Mouse (Mus musculus): ENCODE measurements around the gene Vegfa.

Gene Vegfa

DNA sequence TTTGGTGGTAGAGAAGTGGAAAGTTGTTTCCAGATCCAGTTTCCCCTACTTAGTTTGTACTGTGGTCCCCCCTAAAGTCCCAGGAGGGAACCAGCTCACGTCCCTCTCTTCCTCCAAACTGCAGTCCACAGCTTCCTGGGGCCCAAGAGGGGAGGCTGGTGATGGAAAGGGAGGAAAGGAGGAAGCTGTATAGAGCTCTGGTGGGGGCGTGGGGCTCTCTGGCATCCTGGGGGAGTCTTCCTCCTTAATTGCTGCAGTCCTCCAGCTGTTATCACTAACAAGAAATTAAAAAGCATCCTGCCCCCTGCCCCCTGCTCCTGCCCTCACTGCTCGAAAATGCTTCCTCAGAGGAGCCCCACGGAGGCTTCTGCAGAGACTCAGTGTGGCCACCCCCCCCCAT lies 17.4 kb upstream of the Vegfa start:
- no peak for DNase-seq

DNA sequence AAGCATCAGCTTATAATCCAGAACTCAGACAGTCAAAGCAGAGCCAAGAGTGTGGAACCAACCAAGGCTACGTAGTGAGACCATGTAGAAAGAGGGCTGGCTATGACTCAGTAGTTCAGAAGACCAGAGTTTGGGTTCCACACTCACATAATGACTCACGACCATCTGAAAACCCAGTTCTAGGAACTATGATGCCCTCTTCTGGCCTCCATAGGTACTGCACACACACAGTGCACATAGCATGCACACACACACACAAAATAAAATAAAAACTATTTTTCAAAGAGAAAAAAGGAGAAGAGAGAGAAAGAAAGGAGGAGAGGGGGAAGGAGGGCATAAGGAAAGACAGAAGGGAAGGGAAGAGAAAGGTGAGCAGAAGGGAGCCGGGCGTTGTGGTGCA lies 16.0 kb upstream of the Vegfa start:
- no peak for DNase-seq

DNA sequence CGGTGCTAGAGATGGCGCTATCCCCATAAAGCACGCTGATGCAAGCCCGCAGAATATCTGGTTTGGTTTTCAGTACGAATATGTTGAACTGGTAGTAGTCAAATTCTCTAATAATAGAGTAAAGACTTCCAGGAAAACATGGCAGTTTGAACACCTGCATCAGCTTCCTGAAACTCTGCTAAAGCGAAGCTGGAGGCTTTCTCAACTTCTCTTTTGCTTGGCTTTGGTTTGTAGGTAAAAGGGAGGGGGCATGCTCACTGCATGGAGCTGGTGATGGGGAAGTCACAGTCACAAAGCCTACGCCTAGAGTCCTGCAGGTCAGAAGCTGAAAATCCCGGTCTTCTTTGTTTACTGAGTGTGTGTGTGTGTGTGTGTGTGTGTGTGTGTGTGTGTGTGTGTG lies 13.6 kb upstream of the Vegfa start:
- DNase-seq = no peak

DNA sequence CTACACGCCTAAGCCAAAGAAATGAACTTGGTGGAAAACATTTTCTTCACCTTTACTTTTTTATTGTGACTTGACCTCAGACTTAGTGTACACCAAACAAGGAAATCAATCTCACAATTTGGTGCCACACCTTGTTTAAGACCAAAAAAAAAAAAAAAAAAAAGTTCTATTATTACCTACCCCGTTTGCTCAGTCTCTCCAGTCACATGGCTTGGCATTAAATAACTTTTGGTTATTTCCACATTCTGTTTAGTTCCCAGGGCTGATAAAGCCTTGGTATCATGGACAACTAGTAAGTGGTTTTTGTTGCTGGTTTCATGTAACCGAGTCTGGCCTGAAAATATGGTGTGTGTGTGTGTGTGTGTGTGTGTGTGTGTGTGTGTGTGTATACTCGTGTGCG lies 12.8 kb upstream of the Vegfa start:
- no peak for DNase-seq

DNA sequence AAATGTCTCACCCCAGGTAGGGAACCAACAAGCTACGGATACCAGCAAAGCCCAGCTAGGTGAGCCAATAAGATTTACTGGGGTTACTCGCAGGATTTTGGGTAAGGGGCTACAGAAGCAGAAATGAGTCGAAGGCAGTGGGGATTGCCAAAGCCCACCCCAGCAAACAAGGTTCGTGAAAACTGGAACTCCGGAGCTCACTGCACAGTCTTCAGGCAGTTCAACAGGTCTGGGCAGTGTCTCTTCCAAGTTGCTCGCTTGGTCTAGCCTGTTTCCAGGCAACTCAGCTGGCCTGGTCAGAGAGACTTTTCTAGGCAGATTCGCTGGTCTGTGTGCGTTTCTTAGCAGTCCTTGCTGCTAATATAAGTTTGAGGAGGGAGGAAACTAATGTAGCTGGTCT lies 10.0 kb upstream of the Vegfa start:
- DNase-seq = peak; percentile 41

DNA sequence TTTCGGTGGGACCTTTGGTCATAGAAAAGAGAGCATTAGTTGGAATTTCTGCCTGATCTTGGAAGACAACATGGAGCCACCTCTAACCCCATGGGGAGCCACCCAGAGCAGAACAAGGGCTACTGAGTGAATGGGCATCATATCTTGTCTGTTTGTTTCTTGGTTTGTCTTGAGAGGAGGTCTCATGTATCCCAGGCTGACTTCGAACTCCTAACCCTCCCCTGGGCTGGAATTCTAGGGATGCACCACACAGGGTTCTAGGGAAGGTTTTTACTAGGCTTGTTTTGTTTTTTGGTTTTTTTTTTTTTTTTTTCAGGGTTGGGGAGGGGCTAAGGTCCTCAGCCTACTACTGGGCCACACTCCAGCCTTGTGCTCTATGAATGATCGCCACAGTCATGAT lies 9.5 kb upstream of the Vegfa start:
- no peak for DNase-seq

DNA sequence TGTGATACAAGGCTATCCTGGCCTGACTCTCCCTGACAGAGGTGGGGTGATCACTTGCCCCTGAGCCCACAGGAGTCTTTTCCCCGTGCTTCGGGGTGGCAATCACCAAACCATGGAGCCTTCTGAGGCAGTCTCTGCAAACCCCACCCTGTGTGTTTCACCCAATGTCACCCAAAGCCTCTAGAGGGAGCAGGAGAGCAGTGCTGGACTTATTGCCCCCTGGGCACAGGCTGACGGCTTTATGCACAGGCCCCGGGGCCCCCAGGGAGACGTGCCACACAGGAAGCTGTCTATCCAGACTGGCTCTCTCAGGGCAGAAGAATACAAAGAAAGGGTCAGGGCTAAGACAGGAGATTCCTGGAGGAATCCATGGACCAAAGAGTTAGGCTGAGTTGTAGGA lies 9.1 kb upstream of the Vegfa start:
- DNase-seq = peak; percentile 82

DNA sequence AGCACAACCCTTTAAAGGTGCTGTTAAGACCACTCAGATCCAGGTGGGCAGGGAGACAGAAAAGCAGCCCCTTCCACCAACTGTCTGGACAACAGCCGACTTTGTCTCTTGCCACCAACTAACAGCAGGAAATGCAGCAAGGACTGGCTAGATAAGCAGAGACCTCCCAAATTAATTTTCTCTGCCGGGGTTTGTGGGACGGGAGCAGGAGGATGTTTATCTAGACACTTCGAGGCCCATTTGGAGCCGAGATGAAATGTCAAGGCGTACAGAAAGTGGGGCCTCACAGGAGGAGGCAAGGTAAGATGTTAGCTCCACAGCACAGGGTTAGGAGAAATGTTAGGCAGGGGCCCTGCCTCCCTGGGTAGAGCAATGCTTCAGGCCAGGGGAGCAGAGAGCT lies 8.4 kb upstream of the Vegfa start:
- no peak for DNase-seq

DNA sequence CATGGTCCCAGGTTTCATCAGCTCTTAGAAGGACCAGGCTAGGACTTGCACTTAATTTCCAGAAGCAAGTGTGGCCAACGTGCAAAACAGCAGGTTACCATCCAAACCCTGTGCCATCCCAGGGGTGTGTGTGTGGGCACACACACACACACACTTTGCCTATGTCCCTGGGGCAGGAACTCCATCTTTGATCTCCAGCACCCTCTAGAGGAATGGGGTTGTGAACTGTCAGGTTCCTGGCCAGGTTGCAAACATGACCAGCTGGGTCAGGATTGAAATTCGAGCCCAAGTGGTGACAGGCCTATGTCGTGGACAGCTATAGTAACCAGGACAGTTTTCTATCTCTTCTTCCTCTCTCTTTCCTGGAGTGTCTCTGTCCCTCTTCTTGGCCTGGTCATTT lies 6.7 kb upstream of the Vegfa start:
- no peak for DNase-seq

DNA sequence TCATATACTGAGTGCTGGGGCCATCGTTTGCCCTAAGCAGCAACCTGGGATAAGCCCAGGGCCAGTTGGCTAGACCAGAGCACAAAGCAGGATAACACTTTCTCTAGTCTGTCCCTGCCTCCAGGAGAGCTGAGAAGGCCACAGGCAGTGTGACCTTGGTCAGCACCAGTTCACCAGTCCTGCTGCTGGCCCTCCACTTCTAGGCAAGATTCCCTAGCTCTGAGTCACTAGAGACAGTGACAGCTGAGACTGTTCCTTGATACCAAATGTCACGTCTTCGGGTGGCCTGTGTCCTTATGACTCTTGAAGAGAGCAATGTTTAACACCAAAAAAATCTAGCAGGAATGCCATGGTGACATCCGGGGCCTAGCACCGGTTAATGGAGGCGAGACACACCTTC lies 4.2 kb upstream of the Vegfa start:
- no peak for DNase-seq

DNA sequence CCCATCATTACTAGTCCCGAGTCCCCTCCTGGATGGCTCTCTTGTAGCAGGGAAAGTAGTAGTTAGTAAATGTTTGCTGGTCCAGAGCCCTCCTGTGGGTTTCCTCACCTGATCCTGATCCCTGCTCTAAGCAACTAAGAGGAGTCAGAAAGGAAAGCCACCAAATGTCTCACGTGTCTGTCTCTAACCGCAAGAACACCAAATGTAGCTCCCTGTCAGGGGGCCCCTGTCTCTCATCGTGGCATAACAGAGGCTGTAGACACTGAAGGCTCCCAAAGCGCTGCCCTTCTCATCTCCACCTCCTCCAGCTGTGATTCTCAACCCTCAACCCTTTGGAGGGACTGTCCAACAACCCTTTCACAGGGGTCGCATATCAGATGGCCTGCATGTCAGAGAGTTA lies 1.9 kb upstream of the Vegfa start:
- no peak for DNase-seq

DNA sequence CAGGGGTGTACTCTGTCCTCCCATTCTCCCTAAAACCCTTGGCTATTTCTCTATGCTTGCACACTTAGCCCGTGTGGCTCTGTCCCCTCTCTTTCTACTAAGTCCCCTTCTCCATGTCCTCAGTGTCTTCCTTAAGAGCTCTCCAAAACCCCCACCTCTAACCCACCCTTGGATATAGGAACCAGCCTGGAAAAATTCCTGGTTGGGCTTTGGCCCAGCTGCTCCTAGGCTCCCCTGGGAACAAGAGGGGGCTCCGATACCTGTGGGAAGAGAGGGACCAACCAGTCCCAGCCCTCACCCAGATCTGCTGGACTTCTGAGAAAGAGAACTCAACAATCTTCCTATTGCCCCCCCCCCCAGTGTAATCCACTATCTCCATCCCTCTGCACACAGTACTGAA lies 1.4 kb upstream of the Vegfa start:
- DNase-seq = no peak

DNA sequence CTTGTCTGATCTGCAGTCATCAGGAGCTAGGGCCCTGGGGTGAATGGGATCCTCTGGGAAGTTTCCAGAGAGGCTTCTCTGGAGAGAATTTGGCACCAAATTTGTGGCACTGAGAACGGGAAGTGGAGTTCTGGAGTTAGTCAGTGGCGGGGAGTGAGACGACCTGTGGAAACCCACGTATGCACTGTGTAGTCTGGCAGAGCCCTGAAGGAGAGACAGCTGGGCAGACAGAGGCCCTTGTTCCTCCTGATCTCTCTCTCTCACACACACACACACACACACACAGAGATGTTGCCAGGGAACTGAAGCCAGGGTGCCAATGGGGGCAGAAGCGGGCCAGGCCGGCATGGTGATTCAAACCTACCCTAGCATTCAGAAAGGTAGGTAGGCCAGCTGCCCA lies 953 bp upstream of the Vegfa start:
- DNase-seq = no peak

DNA sequence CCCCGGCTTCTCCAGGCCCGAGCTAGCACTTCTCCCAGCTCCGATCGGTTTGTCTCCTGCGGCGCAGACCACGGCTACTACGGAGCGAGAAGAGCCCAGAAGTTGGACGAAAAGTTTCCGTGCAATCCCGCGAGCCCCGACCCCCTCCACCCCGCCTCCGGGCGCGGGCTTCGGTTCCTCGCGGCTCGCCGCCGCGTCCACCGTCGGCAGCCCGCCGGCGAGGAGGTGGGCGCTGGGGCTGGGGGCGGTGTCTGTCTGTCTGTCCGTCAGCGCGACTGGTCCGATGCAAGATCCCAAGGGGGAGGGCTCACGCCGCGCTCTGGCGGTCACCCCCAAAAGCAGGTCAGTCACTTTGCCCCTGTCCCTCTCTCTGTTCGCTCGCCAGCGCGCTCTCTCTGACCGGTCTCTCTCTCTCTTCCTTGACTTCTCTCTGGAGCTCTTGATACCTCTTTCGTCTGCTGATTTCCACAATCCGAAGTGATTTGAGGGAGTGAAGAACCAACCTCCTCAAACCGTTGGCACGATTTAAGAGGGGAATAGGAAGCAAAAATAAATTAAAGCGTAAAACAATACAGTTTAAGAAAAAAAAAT lies 453 bp downstream of the Vegfa start:
- DNase-seq = peak; percentile 65

DNA sequence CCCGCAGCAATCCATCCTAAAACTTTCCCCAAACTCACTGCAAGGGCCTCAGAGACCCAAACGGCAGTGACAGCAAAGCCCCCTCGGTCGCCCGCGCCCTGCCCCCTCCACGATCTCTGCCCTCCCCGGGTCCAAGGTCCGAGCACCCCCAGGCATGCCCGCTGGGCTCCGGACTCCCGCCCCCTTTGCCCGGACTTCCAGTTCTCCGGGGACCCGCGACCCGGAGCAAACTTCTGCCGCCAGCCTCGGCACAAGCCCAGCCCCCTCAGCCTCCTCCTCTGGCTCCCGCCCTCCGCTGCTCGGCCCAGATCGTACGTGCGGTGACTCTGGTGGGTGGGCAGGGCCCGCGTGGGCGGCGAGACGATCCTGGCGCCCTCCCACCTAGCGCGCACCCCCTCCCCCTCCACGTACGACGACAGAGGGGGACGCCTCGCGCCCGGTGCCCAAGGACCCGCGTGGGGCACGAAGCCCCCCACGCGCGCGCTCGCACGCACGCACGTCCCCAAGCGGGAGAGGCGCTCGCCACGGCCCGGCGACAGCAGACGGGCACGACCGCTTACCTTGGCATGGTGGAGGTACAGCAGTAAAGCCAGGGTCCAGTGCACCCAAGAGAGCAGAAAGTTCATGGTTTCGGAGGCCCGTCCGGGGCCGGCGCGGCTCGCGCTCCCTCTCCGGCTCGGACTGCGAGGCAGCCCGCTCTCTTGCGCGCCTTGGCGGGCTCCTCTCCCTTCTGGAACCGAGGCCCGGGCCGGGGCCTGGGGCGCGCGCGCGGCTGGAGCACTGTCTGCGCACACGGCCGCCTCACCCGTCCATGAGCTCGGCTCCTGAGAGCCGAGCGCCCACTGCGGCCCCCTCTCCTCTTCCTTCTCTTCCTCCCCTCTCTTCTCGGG lies 1.2 kb downstream of the Vegfa start:
- peak; percentile 78 for DNase-seq

DNA sequence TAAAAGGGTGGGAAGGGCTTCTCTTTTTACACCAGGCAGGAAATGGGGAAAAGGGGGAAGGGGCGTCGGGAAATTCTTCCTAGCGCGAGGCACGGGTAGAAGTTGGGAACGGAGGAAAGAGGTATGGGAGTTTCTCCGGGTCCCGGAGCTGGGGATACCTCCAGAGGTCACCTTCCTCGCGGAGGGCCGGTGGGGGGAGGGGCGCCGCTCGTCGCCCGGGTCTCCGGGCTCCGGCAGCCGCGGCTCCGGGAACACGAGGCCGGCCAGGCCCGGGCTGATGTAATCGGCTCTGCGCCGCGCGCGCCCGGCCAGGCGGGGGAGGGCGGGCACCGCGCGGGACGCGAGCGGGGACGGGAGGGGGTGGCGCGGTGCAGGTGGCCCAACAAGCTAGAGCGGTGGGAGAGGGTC lies 1.8 kb downstream of the Vegfa start:
- DNase-seq = peak; percentile 53

DNA sequence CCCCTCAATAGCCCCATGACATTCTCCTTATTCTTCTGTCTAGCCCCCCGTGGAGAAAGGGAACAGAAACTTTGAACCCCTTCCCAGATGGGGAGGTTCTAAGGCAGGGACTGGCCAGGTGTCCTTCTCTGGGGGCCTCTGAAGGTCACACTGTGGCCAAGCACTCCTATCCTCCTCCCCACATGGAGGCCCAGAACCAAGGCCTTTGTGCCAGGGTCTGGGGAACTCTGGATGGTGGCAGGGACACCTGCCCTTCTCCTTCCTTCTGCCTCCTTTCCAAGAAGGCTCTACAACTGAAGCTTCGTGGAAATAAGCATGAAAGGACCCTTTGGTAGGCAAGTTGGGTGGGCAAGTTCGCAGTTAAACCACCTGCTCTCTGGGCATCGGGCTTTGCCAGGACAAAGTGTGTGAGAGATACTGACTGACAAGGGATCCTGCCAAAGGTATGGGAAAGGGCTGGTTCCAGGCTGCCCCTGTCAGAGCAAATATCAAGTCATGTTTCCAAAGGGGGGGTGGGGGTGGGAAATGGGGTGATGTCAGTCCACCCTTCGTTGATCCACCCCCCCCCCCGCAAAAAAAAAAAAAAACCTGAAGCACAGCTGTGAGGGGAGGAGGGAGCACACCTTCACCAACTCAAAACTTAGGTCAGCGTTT lies 2.5 kb downstream of the Vegfa start:
- no peak for DNase-seq

DNA sequence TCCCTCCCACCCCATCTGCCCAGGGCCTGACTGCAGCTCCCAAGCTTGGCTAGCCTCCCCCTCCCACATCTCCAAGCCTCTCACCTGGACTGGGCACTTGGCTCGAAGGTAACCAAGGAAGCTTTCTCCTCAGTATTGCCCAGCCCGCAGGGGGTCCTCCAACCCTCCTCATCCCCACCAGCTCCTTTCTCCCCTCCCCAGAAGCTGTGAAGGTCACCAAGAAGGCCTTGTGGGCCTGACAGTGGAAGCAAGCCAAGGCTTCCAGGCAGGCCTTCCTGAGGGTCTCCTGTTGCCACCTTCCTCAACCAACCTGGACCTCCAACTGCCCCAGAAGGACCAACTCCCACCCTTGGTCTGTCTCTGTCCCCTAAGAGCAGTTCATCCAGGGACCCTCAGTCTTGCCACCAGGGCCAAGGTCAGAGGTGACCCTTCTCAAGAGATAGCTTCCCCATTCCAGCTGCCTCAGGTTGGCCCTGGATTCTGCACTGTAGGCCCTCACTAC lies 3.1 kb downstream of the Vegfa start:
- no peak for DNase-seq

DNA sequence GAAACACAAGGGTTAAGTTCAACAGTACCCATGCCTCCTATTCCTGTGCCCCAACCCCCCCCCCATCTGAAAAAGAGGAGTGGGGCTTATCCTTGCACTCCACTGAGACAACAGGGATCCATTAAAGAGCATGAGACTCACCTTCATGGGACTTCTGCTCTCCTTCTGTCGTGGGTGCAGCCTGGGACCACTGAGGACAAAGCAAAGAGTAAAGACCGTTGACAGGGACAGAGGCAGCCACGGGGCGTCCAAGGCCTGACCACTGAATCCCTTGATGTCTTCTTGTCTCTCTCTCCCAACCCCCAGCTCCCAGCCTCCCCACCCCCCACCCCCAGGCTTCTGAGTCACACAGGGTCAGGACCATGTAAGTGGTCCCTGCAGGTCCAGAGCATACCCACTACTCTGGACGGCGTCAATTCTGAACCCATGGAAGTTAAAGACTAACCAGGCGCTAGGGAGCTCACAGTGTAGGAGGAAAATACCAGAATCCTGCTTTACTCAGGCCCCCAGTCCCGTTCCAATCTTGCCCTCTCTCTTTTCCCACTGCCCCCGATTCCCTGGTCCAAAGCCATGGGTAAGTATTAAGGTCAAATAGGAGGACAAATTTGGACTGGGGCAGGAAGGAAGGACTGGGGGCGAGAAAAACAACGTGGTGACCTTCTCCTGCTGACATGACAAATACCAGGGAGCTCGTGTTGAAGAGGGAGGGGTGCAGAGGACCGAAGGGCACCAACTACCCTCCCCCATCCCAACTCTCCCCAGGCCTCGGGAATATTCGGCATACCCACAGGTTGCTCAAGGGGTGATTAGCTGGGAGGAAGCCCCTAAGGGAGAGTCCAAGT lies 3.7 kb downstream of the Vegfa start:
- no peak for DNase-seq

DNA sequence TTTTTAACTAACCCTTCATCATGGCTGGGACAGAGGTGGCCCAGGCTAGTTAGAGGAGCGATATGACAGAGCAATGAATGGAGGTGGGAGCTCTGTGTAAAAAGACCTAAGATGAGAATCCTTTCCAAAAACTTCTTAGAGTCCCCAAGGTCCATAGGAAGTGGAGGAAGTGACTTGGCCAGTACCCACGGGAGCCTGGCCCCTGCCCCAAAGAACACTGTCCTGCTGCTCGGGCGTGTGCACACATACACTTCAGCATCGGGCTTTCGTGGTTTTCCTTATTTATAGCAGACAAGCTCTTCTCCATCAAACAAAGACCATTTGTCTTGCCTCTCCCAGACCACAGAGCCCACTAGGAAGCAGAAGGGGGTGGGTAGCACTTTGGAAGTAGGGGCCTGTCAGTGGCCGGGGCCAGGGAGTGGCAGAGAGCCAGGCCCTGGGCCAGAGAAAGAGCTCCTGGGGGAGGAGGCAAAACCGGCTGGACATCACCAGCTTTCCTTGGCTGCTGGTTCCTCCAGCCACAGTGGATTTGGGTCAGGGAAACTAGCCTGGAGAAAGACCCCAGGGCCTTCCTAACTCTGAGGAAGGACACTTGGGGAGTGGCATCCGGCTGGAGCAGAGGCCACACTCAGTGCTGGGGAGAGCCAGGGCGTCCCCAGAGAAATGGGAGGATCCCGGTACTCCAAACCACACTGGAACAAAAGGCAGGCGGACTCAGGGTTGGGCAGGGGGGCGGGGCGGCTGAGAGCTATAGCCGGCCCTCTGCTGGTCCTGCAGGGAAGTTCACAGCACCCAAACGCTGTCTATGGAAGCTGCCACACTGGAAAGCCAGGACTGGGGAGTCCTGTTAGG lies 4.9 kb downstream of the Vegfa start:
- peak; percentile 92 for DNase-seq

DNA sequence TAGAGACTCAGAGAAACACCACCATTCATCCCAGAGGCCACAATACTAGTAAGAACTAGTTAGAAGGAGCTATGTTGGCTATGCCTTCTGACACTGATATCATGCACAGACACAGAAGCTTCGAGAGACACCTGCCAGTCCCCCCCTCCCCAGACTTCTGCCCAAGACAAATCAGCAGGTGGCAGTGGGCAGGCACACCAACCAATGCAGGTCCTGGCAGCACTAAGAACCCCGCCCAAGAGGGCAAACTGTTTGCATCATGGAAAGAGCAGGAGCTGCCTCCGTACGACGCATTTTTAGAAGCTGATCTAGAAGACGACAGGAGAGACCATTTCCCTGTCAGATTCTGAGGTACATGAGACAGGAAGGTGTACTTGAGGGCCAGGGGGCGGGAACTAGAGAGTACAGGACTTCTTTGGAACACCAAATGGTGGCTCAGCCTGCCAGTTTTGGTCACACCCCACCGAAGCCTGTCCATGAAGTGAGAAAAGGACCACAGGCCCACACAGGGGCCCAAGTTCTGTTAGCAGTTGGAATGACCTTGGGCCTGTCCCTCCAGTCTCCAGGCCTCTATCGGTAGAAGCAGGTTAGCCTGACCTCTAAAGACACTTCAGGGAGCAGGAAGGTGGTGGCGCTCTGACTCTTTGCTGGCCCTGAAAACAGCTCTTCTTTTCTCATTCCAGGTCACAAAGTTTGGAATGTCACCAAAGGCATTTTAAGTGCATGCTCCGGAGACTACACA lies 6.1 kb downstream of the Vegfa start:
- peak; percentile 48 for DNase-seq
